In the genomic region with DNA sequence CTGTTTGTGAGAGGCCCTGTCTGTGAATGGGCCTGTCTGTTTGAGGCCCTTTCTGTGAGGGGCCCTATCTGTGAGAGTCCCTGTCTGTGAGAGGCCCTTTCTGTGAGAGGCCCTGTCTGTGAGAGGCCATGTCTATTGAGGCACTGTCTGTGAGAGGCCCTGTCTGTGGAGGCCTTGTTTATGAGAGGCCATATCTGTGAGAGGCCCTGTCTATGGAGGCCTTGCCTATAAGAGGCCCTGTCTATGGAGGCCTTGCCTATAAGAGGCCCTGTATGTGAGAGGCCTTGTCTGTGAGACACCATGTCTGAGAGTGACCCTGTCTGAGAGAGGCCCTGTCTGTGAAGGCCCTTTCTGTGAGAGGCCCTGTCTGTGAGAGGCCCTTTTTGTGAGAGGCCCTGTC, we compare ENCODE assay signal across 7 mouse cellular contexts. TPM values are rescaled to one million over a fixed set of nuclear protein-coding genes. Genes with fewer than 3 reads are reported as not detected.
DNase-seq lines count a peak whose midpoint lies in the region; ATAC-seq lines count a peak whose summit lies in the region.

No protein-coding gene starts in this region.

- ATAC-seq in hindbrain, embryonic 11.5 days (ENCODE audit: low FRiP score): no peak; the same call in 1 of the 2 replicates
- no peak for ATAC-seq in hindbrain, embryonic 12.5 days (ENCODE audit: low FRiP score)
- 0 out of 2 replicates have a peak, but pooled peaks have one; percentile 47 for ATAC-seq in embryonic facial prominence, embryonic 12.5 days (ENCODE audit: insufficient number of reproducible peaks, insufficient read depth, low FRiP score, low TSS enrichment)

- H3K9ac ChIP-seq in hindbrain, embryonic 11.5 days (ENCODE audit: low read depth, low read length): no peak overlapping the region
- no peak overlapping the region for H3K9ac ChIP-seq in hindbrain, embryonic 12.5 days
- no peak overlapping the region for H3K9ac ChIP-seq in embryonic facial prominence, embryonic 12.5 days

- H3K27me3 ChIP-seq in hindbrain, embryonic 11.5 days (ENCODE audit: control insufficient read depth, insufficient read depth, low read length): no peaks in the 10 kb centered on the region
- no peaks in the 10 kb centered on the region for H3K27me3 ChIP-seq in hindbrain, embryonic 12.5 days
- H3K27me3 ChIP-seq in embryonic facial prominence, embryonic 12.5 days: no peaks in the 10 kb centered on the region

- no peak overlapping the region for H3K4me3 ChIP-seq in hindbrain, embryonic 11.5 days (ENCODE audit: low read depth, low read length)
- H3K4me3 ChIP-seq in hindbrain, embryonic 12.5 days: no peak overlapping the region
- H3K4me3 ChIP-seq in embryonic facial prominence, embryonic 12.5 days: no peak overlapping the region

- DNase-seq in hindbrain, embryonic 11.5 days (ENCODE audit: low spot score): no peak
- peak; percentile 43 for DNase-seq in c-Kit-negative CD71-positive TER-119-positive erythroid progenitor cells, embryonic 14.5 days (ENCODE audit: low read depth, low spot score)
- DNase-seq in liver: peak; percentile 60
- no peak for DNase-seq in thymus, postnatal 36 days
- no peak for DNase-seq in ovary, adult 18-20 months (ENCODE audit: low spot score)

- H3K27ac ChIP-seq in hindbrain, embryonic 11.5 days (ENCODE audit: low read depth, low read length): peak overlapping the region; percentile 31; the same call in 1 of the 2 replicates
- no peak overlapping the region for H3K27ac ChIP-seq in hindbrain, embryonic 12.5 days
- H3K27ac ChIP-seq in embryonic facial prominence, embryonic 12.5 days: no peak overlapping the region

- no peaks in the 10 kb centered on the region for H3K36me3 ChIP-seq in hindbrain, embryonic 11.5 days (ENCODE audit: control insufficient read depth, insufficient read depth, low read length)
- peaks cover 21% of the 10 kb centered on the region for H3K36me3 ChIP-seq in hindbrain, embryonic 12.5 days
- H3K36me3 ChIP-seq in embryonic facial prominence, embryonic 12.5 days: no peaks in the 10 kb centered on the region; the same call in 1 of the 2 replicates

- H3K4me1 ChIP-seq in hindbrain, embryonic 11.5 days (replicated peaks; ENCODE audit: control insufficient read depth, insufficient read depth, low read length): no peaks in the 10 kb centered on the region
- H3K4me1 ChIP-seq in hindbrain, embryonic 12.5 days: no peaks in the 10 kb centered on the region
- H3K4me1 ChIP-seq in embryonic facial prominence, embryonic 12.5 days: no peaks in the 10 kb centered on the region

- H3K9me3 ChIP-seq in hindbrain, embryonic 11.5 days (ENCODE audit: control insufficient read depth, low read length): no peaks in the 10 kb centered on the region
- H3K9me3 ChIP-seq in hindbrain, embryonic 12.5 days (replicated peaks): no peaks in the 10 kb centered on the region
- no peaks in the 10 kb centered on the region for H3K9me3 ChIP-seq in embryonic facial prominence, embryonic 12.5 days

- no peak overlapping the region for H3K4me2 ChIP-seq in hindbrain, embryonic 11.5 days (replicated peaks; ENCODE audit: low read depth, low read length)
- H3K4me2 ChIP-seq in hindbrain, embryonic 12.5 days (replicated peaks): no peak overlapping the region
- no peak overlapping the region for H3K4me2 ChIP-seq in embryonic facial prominence, embryonic 12.5 days (replicated peaks)

RNA-seq across cellular contexts. Expression of a gene that starts 31.5 kb away (rescaled TPM):
- 24.1 and 28.8 TPM in 2 replicates for polyA plus RNA-seq in hindbrain, embryonic 11.5 days (2014; fragmentation: Nextera tagmentation; extraction: Ambion mirVana)
- polyA plus RNA-seq in hindbrain, embryonic 12.5 days (2016; fragmentation: Nextera tagmentation; extraction: Ambion mirVana): 31.8 and 32.1 TPM in 2 replicates
- polyA plus RNA-seq in embryonic facial prominence, embryonic 12.5 days (2016; fragmentation: Nextera tagmentation; extraction: Ambion mirVana): 32.5 and 34.7 TPM in 2 replicates

RNA-seq across cellular contexts. Expression of a gene that starts 33.1 kb away (rescaled TPM):
- 29.6 and 31.4 TPM in 2 replicates for polyA plus RNA-seq in hindbrain, embryonic 11.5 days (2014; fragmentation: Nextera tagmentation; extraction: Ambion mirVana)
- 30.1 and 31.1 TPM in 2 replicates for polyA plus RNA-seq in hindbrain, embryonic 12.5 days (2016; fragmentation: Nextera tagmentation; extraction: Ambion mirVana)
- 36.8 and 43.3 TPM in 2 replicates for polyA plus RNA-seq in embryonic facial prominence, embryonic 12.5 days (2016; fragmentation: Nextera tagmentation; extraction: Ambion mirVana)

RNA-seq across cellular contexts. Expression of a gene that starts 33.2 kb away (rescaled TPM):
- 71.5 and 74.0 TPM in 2 replicates for polyA plus RNA-seq in hindbrain, embryonic 11.5 days (2014; fragmentation: Nextera tagmentation; extraction: Ambion mirVana)
- 62.0 and 69.0 TPM in 2 replicates for polyA plus RNA-seq in hindbrain, embryonic 12.5 days (2016; fragmentation: Nextera tagmentation; extraction: Ambion mirVana)
- 66.2 and 68.9 TPM in 2 replicates for polyA plus RNA-seq in embryonic facial prominence, embryonic 12.5 days (2016; fragmentation: Nextera tagmentation; extraction: Ambion mirVana)

RNA-seq across cellular contexts. Expression of a gene that starts 41.0 kb away (rescaled TPM):
- polyA plus RNA-seq in hindbrain, embryonic 11.5 days (2014; fragmentation: Nextera tagmentation; extraction: Ambion mirVana): 40.1 and 57.9 TPM in 2 replicates
- 14.4 and 17.3 TPM in 2 replicates for polyA plus RNA-seq in hindbrain, embryonic 12.5 days (2016; fragmentation: Nextera tagmentation; extraction: Ambion mirVana)
- 17.0 and 19.6 TPM in 2 replicates for polyA plus RNA-seq in embryonic facial prominence, embryonic 12.5 days (2016; fragmentation: Nextera tagmentation; extraction: Ambion mirVana)

RNA-seq across cellular contexts. Expression of a gene that starts 47.3 kb away (rescaled TPM):
- polyA plus RNA-seq in hindbrain, embryonic 11.5 days (2014; fragmentation: Nextera tagmentation; extraction: Ambion mirVana): 4.4 and 4.5 TPM in 2 replicates
- polyA plus RNA-seq in hindbrain, embryonic 12.5 days (2016; fragmentation: Nextera tagmentation; extraction: Ambion mirVana): 7.7 and 8.9 TPM in 2 replicates
- polyA plus RNA-seq in embryonic facial prominence, embryonic 12.5 days (2016; fragmentation: Nextera tagmentation; extraction: Ambion mirVana): 12.8 and 13.3 TPM in 2 replicates

Comparison
In these comparisons a context has a peak if more than half of its experiments do, and no peak if none do; other contexts are left out.
1. DNase-seq: peak in c-Kit-negative CD71-positive TER-119-positive erythroid progenitor cells, embryonic 14.5 days (single experiment) and liver (single experiment); none in hindbrain, embryonic 11.5 days (single experiment), thymus, postnatal 36 days (0 of 2) and ovary, adult 18-20 months (single experiment).